Mouse (Mus musculus) heart, embryonic 16.5 days (tissue): ENCODE measurements around the gene Zfp970. TPM values are rescaled to one million over a fixed set of nuclear protein-coding genes. Genes with fewer than 3 reads are reported as not detected.

Experiments used
- polyA plus RNA-seq: library from polyadenylated mRNA; unstranded; fragments of >200 nt; fragmentation: Nextera tagmentation; extraction: Ambion mirVana; gene quantifications from 2 replicates; pipeline ENCODE4 v1.2.1, GENCODE M21; 2015

Zfp970 gene
- polyA plus RNA-seq, 1 experiment from 2014 or later: 13.9 TPM

Other genes starting within 250 kb of the Zfp970 start
- gene Gm14409, start 197.7 kb upstream of the Zfp970 start, polyA plus RNA-seq: not detected in 2 replicates
- gene Gm14412, start 140.4 kb upstream of the Zfp970 start, polyA plus RNA-seq: 0.21 and 0.31 TPM in 2 replicates
- 3.7 and 6.4 TPM in 2 replicates for gene Gm14418, start 66.4 kb upstream of the Zfp970 start, polyA plus RNA-seq
- gene Gm14403, start 33.5 kb downstream of the Zfp970 start, polyA plus RNA-seq: 7.6 and 7.8 TPM in 2 replicates
- gene Gm14406, start 113.5 kb downstream of the Zfp970 start, polyA plus RNA-seq: not detected in 2 replicates